Mouse (Mus musculus): Measurements from ENCODE around the gene Olfr516.

The Olfr516 gene

DNA sequence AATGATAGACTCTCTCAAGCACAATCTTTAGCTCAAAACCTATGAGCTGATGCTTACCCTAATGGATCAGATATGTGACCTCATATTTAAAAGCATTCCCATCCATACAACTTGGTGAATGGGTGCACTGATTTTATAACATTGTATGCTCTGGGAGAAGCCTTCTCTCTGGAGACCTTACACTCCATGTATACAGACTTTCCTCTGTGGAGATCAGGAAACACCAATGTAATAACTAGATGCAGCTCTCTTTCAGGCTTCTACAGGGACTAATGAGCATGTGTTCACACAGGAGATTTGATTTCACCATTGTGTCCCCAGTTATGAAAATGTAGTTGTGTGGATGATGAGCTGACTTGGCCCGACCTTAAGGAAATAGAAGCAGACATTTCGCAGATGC lies at the start of gene Olfr516:
TSS of gene Olfr516 (minus strand) at position 101 of the 400 bp plus-strand sequence.
- DNase-seq: no peak

DNA sequence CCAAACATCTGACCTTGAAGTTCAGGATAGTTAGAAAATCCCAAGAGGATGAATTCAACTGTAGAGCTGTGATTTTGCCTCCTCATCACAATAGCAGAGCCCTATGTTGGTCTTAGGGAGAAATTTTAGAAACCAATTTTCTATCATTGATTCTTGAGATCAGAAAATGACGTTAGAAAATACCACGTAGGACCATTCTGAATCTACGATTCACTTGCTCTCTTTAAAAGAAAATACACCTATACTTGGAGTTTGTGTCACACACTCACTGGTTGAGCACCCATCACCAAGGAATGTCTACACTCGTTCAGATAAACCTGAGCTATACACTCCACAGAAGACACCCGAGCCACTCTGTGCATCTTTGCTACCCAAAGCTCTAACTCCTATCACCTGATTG lies 44.0 kb upstream of the Olfr516 start, which contains the start of gene Olfr519:
TSS of gene Olfr519 (minus strand) at position 101 of the 400 bp plus-strand sequence.
- DNase-seq: no peak

- no peak for DNase-seq
Observed at GRCm38 (mm10) chr7:108884906-108885305, 34.6 kb upstream of the Olfr516 start, which contains the start of gene Olfr518. Olfr518 (minus strand) TSS chr7:108885006.

- no peak for DNase-seq
Observed at GRCm38 (mm10) chr7:108872279-108872678, 21.9 kb upstream of the Olfr516 start, which contains the start of gene Olfr517. Olfr517 (minus strand) TSS chr7:108872379.

- no peak for DNase-seq
Observed at GRCm38 (mm10) chr7:108825897-108826296, 24.4 kb downstream of the Olfr516 start, which contains the start of gene Olfr514. Olfr514 (minus strand) TSS chr7:108825997.

DNA sequence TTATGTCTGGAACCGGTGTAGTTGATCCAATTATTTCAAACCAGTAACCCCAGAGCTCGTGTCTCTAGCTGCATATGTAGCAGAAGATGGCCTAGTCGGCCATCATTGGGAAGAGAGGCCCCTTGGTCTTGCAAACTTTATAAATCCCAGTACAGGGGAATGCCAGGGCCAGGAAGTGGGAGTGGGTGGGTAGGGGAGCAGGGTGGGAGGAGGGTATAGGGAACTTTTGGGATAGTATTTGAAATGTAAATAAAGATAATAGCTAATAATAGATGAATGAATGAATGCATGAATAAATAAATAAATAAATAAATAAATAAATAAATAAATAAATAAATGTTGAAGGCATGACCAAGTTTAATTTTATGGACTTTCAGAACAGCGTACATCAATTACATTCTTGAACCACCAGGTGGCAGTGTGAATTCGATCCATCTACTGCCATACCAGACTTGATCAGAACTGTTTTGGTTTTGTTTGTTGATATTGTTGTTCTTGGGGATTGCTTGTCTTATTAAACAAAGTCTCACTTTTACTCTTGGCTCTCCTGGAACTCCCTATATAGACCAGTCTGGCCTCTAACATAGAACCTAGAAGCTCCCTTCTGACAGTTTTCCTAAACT lies 35.6 kb downstream of the Olfr516 start:
- DNase-seq: peak; percentile 31

DNA sequence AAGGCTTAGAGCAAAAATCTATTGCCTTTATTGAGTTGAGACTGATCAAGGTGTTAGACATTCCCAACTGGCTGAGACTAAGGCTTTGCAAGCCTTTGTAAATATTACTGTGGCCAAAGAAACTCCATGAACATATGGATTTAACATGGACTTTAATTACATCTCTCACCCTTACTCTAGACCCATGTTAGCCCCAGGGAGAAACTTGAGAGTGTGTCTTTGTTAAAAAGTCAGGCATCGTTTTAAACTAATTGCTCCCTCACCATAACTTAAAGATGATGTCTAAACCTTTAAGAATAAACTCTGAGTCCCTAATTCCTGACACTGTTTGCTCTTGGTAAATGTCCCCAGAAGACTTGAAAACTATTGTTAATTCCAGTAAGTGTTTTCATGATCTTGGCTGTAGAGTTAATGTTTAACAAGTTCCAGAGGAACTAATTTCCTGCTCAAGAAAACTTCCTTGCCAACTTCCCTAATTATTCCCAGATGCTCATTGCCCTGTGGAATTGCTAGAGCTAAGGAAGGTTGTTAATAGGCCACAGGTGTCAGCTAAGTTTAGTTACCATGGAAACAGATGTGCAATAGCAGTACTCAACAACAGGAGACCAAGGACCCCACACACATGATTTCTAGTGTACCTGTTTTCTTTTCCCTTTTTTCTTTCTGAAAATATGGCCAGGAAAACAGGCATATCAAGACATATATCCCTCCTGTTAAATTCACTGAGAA lies 53.0 kb downstream of the Olfr516 start:
- no peak for DNase-seq

Data from kidney, postnatal 10 days (tissue).